Mouse (Mus musculus) embryonic facial prominence, embryonic 15.5 days (tissue): ENCODE data around the gene Msi2. TPM values are rescaled to one million over a fixed set of nuclear protein-coding genes. Genes with fewer than 3 reads are reported as not detected.

Experiments
- ATAC-seq: fragments of 200-750 bp; cut with Nextera tagmentation; 2 replicates; pipeline ENCODE4 v1.8.0; 2017; ENCODE audit warnings: low read depth, moderate TSS enrichment; ENCODE audit not compliant: insufficient number of reproducible peaks, low FRiP score, low TSS enrichment
- H3K27ac ChIP-seq: fragments of 300-500 bp; sonication (generic); replicated peaks from 2 replicates; pipeline ENCODE4 v1.5.1; 2015; ENCODE audit warnings: mild to moderate bottlenecking, inconsistent platforms
- H3K27me3 ChIP-seq: fragments of 300-500 bp; sonication (generic); 2 replicates; pipeline ENCODE4 v1.6.1; 2015; ENCODE audit warnings: inconsistent platforms
- H3K36me3 ChIP-seq: fragments of 300-500 bp; sonication (generic); 2 replicates; pipeline ENCODE4 v1.6.1; 2015; ENCODE audit warnings: mild to moderate bottlenecking, inconsistent platforms
- H3K4me1 ChIP-seq: fragments of 300-500 bp; sonication (generic); 2 replicates; pipeline ENCODE4 v1.6.1; 2015; ENCODE audit warnings: inconsistent platforms
- H3K4me2 ChIP-seq: fragments of 300-500 bp; sonication (generic); replicated peaks from 2 replicates; pipeline ENCODE4 v1.6.1; 2015; ENCODE audit warnings: mild to moderate bottlenecking, inconsistent platforms
- H3K4me3 ChIP-seq: fragments of 300-500 bp; sonication (generic); replicated peaks from 2 replicates; pipeline ENCODE4 v1.5.1; 2015; ENCODE audit warnings: mild to moderate bottlenecking, inconsistent platforms
- H3K9ac ChIP-seq: fragments of 300-500 bp; sonication (generic); 2 replicates; pipeline ENCODE4 v1.6.1; 2015; ENCODE audit warnings: inconsistent platforms
- H3K9me3 ChIP-seq: fragments of 300-500 bp; sonication (generic); replicated peaks from 2 replicates; pipeline ENCODE4 v1.6.1; 2016; ENCODE audit warnings: inconsistent platforms
- WGBS: fragments of 180-500 bp; shearing (Covaris S2); methylation state at CpG from one replicate; pipeline ENCODE4 v1.1.7; 2015; 5-methylcytosine and 5-hydroxymethylcytosine counted together
- polyA plus RNA-seq: library from polyadenylated mRNA; unstranded; fragments of >200 nt; fragmentation: Nextera tagmentation; extraction: Ambion mirVana; gene quantifications from 2 replicates; pipeline ENCODE4 v1.2.1, GENCODE M21; 2015

The Msi2 gene
- polyA plus RNA-seq, result 18.3 and 19.7 TPM in 2 replicates

- H3K27ac ChIP-seq, result peak within 1 kb of the TSS; percentile 91
- 0 out of 2 replicates have a peak, but pooled peaks cover 2% of the 10 kb centered on the region for H3K27me3 ChIP-seq
- under 1% methylated on average over 31 of the region's 84 CpGs for WGBS
- H3K4me2 ChIP-seq, result peak within 1 kb of the TSS; percentile 90
- peak within 1 kb of the TSS; percentile 94 for H3K4me3 ChIP-seq
- no peaks in the 10 kb centered on the region for H3K36me3 ChIP-seq
- ATAC-seq, result peak; percentile 89
- H3K9ac ChIP-seq, result peak within 1 kb of the TSS; percentile 97
- H3K4me1 ChIP-seq, result peaks cover 27% of the 10 kb centered on the region
- no peaks in the 10 kb centered on the region for H3K9me3 ChIP-seq
Measured at GRCm38 (mm10) chr11:88718050-88718765, at the start of gene Msi2. Msi2 (minus strand) TSS chr11:88718513.

GRCm38 (mm10) chr11:88765635-88766034 is 47.3 kb upstream of the Msi2 start:
- Histone ChIP-seq H3K36me3 (no peaks in the 10 kb centered on the region), H3K27ac (peak overlapping the region; percentile 18), H3K4me3 (no peak overlapping the region), H3K4me2 (no peak overlapping the region), H3K4me1 (peaks cover 17% of the 10 kb centered on the region; the same call in 1 of the 2 replicates), H3K9me3 (no peaks in the 10 kb centered on the region), H3K27me3 (no peaks in the 10 kb centered on the region), H3K9ac (no peak overlapping the region)
- 38% methylated on average over 7 of the region's 7 CpGs for WGBS
- no peak for ATAC-seq

DNA sequence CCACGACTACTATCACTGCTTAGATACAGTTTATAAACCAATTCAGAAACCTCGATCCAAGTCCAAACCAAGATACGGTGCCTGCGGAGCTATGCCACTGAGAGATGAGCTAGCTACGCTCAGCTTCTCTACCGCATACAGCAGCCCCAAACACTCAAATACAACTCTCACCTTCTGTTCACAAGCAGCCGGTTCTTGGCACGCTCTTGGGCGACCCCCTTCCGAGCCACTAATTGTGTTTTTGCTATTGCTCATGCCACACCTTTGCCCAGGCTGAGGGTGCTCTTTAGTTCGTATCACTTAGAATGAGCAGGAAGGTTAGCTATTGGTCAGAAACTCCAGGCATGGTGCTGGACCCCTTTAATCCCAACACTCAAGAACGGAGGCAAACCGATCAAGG is 45.1 kb upstream of the Msi2 start:
- no peaks in the 10 kb centered on the region for H3K36me3 ChIP-seq
- ATAC-seq, result no peak
- no peak overlapping the region for H3K9ac ChIP-seq
- H3K4me2 ChIP-seq, result no peak overlapping the region
- no peaks in the 10 kb centered on the region for H3K27me3 ChIP-seq
- H3K4me1 ChIP-seq, result 0 out of 2 replicates have a peak, but pooled peaks cover 8% of the 10 kb centered on the region
- H3K9me3 ChIP-seq, result no peaks in the 10 kb centered on the region
- no peak overlapping the region for H3K27ac ChIP-seq
- H3K4me3 ChIP-seq, result no peak overlapping the region
- WGBS, result 91% methylated on average over 13 of the region's 13 CpGs

GRCm38 (mm10) chr11:88759501-88759900 is 41.2 kb upstream of the Msi2 start:
- Histone ChIP-seq H3K9ac (no peak overlapping the region), H3K4me2 (no peak overlapping the region), H3K27ac (no peak overlapping the region), H3K4me1 (no peaks in the 10 kb centered on the region), H3K27me3 (no peaks in the 10 kb centered on the region), H3K36me3 (no peaks in the 10 kb centered on the region), H3K9me3 (no peaks in the 10 kb centered on the region), H3K4me3 (no peak overlapping the region)
- 77% methylated on average over 8 of the region's 8 CpGs for WGBS
- no peak for ATAC-seq

DNA sequence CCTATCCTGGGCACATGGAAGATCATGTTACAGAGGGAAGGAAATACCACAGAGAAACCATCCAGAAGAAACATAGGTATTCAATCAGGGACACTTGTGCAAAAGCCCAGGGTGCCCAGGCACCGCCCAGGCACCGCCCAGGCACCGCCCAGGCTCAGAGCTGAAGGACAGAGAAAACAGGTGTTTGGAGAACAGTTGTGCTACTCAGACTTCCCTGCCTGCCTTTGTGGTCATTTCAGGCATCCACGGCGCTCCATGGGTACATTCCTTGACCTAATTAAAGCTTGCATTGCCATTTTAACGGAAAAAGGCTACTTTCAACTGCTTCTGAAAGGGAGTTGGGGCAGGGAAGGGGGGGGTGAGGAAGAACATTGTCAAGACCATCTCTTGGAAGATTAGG is 40.1 kb upstream of the Msi2 start:
- ATAC-seq, result no peak
- 22% methylated on average over 6 of the region's 6 CpGs for WGBS
- no peak overlapping the region for H3K9ac ChIP-seq
- H3K36me3 ChIP-seq, result no peaks in the 10 kb centered on the region
- no peak overlapping the region for H3K27ac ChIP-seq
- no peaks in the 10 kb centered on the region for H3K4me1 ChIP-seq
- H3K9me3 ChIP-seq, result no peaks in the 10 kb centered on the region
- no peak overlapping the region for H3K4me3 ChIP-seq
- H3K4me2 ChIP-seq, result no peak overlapping the region
- H3K27me3 ChIP-seq, result no peaks in the 10 kb centered on the region

GRCm38 (mm10) chr11:88745306-88745705 is 27.0 kb upstream of the Msi2 start:
- Histone ChIP-seq H3K4me1 (no peaks in the 10 kb centered on the region), H3K27me3 (no peaks in the 10 kb centered on the region), H3K27ac (no peak overlapping the region), H3K4me3 (no peak overlapping the region), H3K9ac (no peak overlapping the region), H3K4me2 (no peak overlapping the region), H3K36me3 (no peaks in the 10 kb centered on the region), H3K9me3 (no peaks in the 10 kb centered on the region)
- ATAC-seq, result no peak
- 85% methylated on average over 12 of the region's 12 CpGs for WGBS

- H3K4me2 ChIP-seq, result no peak overlapping the region
- no peaks in the 10 kb centered on the region for H3K27me3 ChIP-seq
- H3K9ac ChIP-seq, result no peak overlapping the region
- 87% methylated on average over 13 of the region's 13 CpGs for WGBS
- no peaks in the 10 kb centered on the region for H3K36me3 ChIP-seq
- H3K4me1 ChIP-seq, result no peaks in the 10 kb centered on the region
- no peak overlapping the region for H3K4me3 ChIP-seq
- H3K9me3 ChIP-seq, result no peaks in the 10 kb centered on the region
- H3K27ac ChIP-seq, result no peak overlapping the region
- no peak for ATAC-seq
Measured at GRCm38 (mm10) chr11:88739574-88740295, 21.4 kb upstream of the Msi2 start.

GRCm38 (mm10) chr11:88729363-88729762 is 11.1 kb upstream of the Msi2 start:
- no peak for ATAC-seq
- Histone ChIP-seq H3K4me1 (peaks cover 10% of the 10 kb centered on the region), H3K9ac (no peak overlapping the region), H3K36me3 (no peaks in the 10 kb centered on the region), H3K4me3 (no peak overlapping the region), H3K27me3 (no peaks in the 10 kb centered on the region), H3K9me3 (no peaks in the 10 kb centered on the region), H3K27ac (no peak overlapping the region), H3K4me2 (no peak overlapping the region)
- WGBS, result 43% methylated on average over 5 of the region's 5 CpGs

DNA sequence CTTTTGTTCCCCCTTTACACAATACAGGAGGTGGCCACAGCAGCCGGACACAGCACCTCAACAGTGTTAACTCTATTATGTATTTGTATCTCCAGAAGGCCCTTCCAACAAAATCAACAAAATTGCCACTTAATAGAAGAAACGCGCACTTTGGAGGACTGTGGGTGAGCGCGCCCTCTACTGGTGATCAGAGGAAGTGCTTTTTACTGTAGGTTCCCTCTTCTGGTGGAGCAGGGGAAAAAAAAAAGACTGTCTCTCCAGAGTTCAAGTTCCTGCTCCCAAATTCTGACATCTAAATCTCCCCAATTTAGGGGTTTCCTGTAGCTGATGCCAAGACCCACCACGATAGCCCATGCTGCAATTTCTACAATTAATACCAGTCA is 10.2 kb upstream of the Msi2 start:
- Histone ChIP-seq H3K4me2 (no peak overlapping the region), H3K9me3 (no peaks in the 10 kb centered on the region), H3K27ac (no peak overlapping the region), H3K36me3 (no peaks in the 10 kb centered on the region), H3K4me1 (peaks cover 10% of the 10 kb centered on the region), H3K4me3 (no peak overlapping the region), H3K9ac (no peak overlapping the region), H3K27me3 (no peaks in the 10 kb centered on the region)
- no peak for ATAC-seq
- 2% methylated on average over 6 of the region's 6 CpGs for WGBS

- Histone ChIP-seq H3K4me2 (0 out of 2 replicates have a peak overlapping the region, but pooled peaks have one; percentile 19), H3K27me3 (no peaks in the 10 kb centered on the region), H3K27ac (no peak overlapping the region), H3K9me3 (no peaks in the 10 kb centered on the region), H3K9ac (no peak overlapping the region), H3K36me3 (no peaks in the 10 kb centered on the region), H3K4me1 (peaks cover 10% of the 10 kb centered on the region), H3K4me3 (no peak overlapping the region)
- ATAC-seq, result no peak
- 34% methylated on average over 20 of the region's 20 CpGs for WGBS
Measured at GRCm38 (mm10) chr11:88727768-88728507, 9.6 kb upstream of the Msi2 start.

- peaks cover 2% of the 10 kb centered on the region for H3K4me1 ChIP-seq
- 61% methylated on average over 10 of the region's 10 CpGs for WGBS
- H3K27me3 ChIP-seq, result 0 out of 2 replicates have a peak, but pooled peaks cover 2% of the 10 kb centered on the region
- H3K9me3 ChIP-seq, result no peaks in the 10 kb centered on the region
- no peaks in the 10 kb centered on the region for H3K36me3 ChIP-seq
- H3K27ac ChIP-seq, result no peak overlapping the region
- no peak overlapping the region for H3K4me2 ChIP-seq
- H3K9ac ChIP-seq, result no peak overlapping the region
- H3K4me3 ChIP-seq, result no peak overlapping the region
- no peak for ATAC-seq
Measured at GRCm38 (mm10) chr11:88721144-88721636, 2.9 kb upstream of the Msi2 start.
